In the genomic region with DNA sequence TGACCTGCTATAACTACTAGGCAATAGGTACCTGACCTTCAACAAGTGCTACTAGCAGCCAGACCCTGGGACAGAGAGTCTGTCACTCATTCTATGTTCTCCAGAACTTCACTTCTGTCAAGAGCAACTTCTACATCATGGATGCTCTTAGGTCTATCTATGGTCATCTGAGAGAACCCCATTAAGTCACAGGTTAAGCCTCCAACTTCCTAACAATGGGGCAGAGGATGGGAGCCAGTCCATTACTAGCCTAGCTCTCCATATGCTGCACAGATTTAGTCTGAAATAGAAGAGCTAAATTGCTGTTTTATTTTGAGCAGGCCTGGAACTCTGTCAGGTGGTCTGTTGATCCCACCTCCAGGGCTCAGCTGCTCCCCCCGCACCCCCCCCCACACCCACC, we compare ENCODE assay signal across 13 mouse cellular contexts. TPM values are rescaled to one million over a fixed set of nuclear protein-coding genes. Genes with fewer than 3 reads are reported as not detected.
DNase-seq lines count a peak whose midpoint lies in the region; ATAC-seq and TF ChIP-seq lines count a peak whose summit lies in the region.
"Had no signal": no experiment of that assay in that cellular context is flagged by ENCODE, and none has a peak within 500 bp of the region (broad histone marks: within the 10 kb centered on the region; RNA-seq: fewer than 3 reads in every experiment).

No protein-coding gene starts in this region.

- TF ChIP-seq POLR2A in CH12.LX (IDR thresholded peaks at IDR 0.05; ENCODE audit: low read depth, low read length), result no peak

- no peak for TF ChIP-seq CTCF in CH12.LX (conservative IDR thresholded peaks at IDR 0.05 in 1 of 2, IDR thresholded peaks at IDR 0.05 in 1 of 2; ENCODE audit: low read depth in 2 of 2, low read length in 2 of 2)

- peak overlapping the region; percentile 83 for H3K4me2 ChIP-seq in CH12.LX (ENCODE audit: insufficient read depth, low read depth, poor library complexity, severe bottlenecking)
- H3K4me2 ChIP-seq in embryonic facial prominence, embryonic 12.5 days (replicated peaks), result peak overlapping the region; percentile 91; the same call in 1 of the 2 replicates
- H3K4me2 ChIP-seq in hindbrain, embryonic 13.5 days, result peak overlapping the region; percentile 75
- H3K4me2 ChIP-seq in midbrain, embryonic 14.5 days (ENCODE audit: low read length), result peak overlapping the region; percentile 68
- H3K4me2 ChIP-seq: heart, embryonic 11.5 days had no signal

- 86% methylated on average over 1 of the region's 1 CpGs for WGBS in embryonic facial prominence, embryonic 12.5 days
- 22% methylated on average over 1 of the region's 1 CpGs for WGBS in hindbrain, embryonic 13.5 days
- 0% methylated on average over 1 of the region's 1 CpGs for WGBS in midbrain, embryonic 14.5 days

- intact Hi-C loops in left cerebral cortex, postnatal 14 days (cut with DNase I), result loop anchor here (5.0 kb wide), 1 partner anchor 367 kb away; no protein-coding TSS in a partner anchor

- H3K36me3 ChIP-seq in CH12.LX (replicated peaks in 1 of 2; ENCODE audit: control insufficient read depth in 1 of 2, insufficient read depth in 1 of 2, low read length in 1 of 2), result peaks cover 0 to 40% of the 10 kb centered on the region in 2 experiments
- H3K36me3 ChIP-seq in embryonic facial prominence, embryonic 12.5 days, result no peaks in the 10 kb centered on the region
- H3K36me3 ChIP-seq in hindbrain, embryonic 13.5 days, result no peaks in the 10 kb centered on the region
- H3K36me3 ChIP-seq in midbrain, embryonic 14.5 days (ENCODE audit: control insufficient read depth, insufficient read depth, low read length), result 0 out of 2 replicates have a peak, but pooled peaks cover 4% of the 10 kb centered on the region
- H3K36me3 ChIP-seq: liver, embryonic 15.5 days had no signal

- no peak for ATAC-seq in embryonic facial prominence, embryonic 12.5 days (ENCODE audit: insufficient number of reproducible peaks, insufficient read depth, low FRiP score, low TSS enrichment)
- no peak for ATAC-seq in hindbrain, embryonic 13.5 days (ENCODE audit: low FRiP score)
- no peak for ATAC-seq in midbrain, embryonic 14.5 days (ENCODE audit: low FRiP score, low TSS enrichment)

- no peak for DNase-seq in CH12.LX (ENCODE audit: extremely low read depth)
- DNase-seq in midbrain, embryonic 14.5 days, result no peak
- DNase-seq in embryo, embryonic 9.5 days (ENCODE audit: extremely low spot score), result no peak
- no peak for DNase-seq in right cerebral cortex, postnatal 36 days (ENCODE audit: low spot score in 2 of 2)
- DNase-seq in adrenal gland, postnatal 25 days, result no peak
- no peak for DNase-seq in left cerebral cortex, postnatal 14 days (ENCODE audit: low spot score in 2 of 2)
- DNase-seq: cerebellum, postnatal 25 days; kidney, adult 2 months; thymus, adult 2 months had no signal

- dilution Hi-C loops in CH12.LX (cut with MboI; ENCODE audit: extremely low pct_ligation_motif_present, extremely low pct_unique_long_range_greater_than_20kb, low sequenced_read_pairs), result no loop called here

- in situ Hi-C loops in CH12.LX (cut with MboI; ENCODE audit: low pct_ligation_motif_present, low pct_unique_long_range_greater_than_20kb, low sequenced_read_pairs), result loop anchor here (5.0 to 25.0 kb wide), 3 partner anchors 67 to 487 kb away; no protein-coding TSS in a partner anchor

- peaks cover 23% of the 10 kb centered on the region for H3K79me2 ChIP-seq in CH12.LX (replicated peaks; ENCODE audit: control insufficient read depth, extremely low read depth, insufficient read depth, poor library complexity, severe bottlenecking)

- no peak overlapping the region for H3K27ac ChIP-seq in CH12.LX (ENCODE audit: insufficient read depth, low read depth)
- no peak overlapping the region for H3K27ac ChIP-seq in embryonic facial prominence, embryonic 12.5 days
- peak overlapping the region; percentile 97 for H3K27ac ChIP-seq in hindbrain, embryonic 13.5 days
- H3K27ac ChIP-seq in midbrain, embryonic 14.5 days (replicated peaks; ENCODE audit: low read depth, low read length), result 0 out of 2 replicates have a peak overlapping the region, but pooled peaks have one; percentile 17
- H3K27ac ChIP-seq: liver, embryonic 15.5 days had no signal

- TF ChIP-seq EP300 in CH12.LX (IDR thresholded peaks at IDR 0.05; ENCODE audit: low read length), result no peak

- peaks cover 7 to 53% of the 10 kb centered on the region in 2 experiments for H3K4me1 ChIP-seq in CH12.LX (ENCODE audit: control insufficient read depth in 1 of 2, insufficient read depth in 2 of 2)
- H3K4me1 ChIP-seq in embryonic facial prominence, embryonic 12.5 days, result peaks cover 7% of the 10 kb centered on the region; the same call in 1 of the 2 replicates
- H3K4me1 ChIP-seq in hindbrain, embryonic 13.5 days (replicated peaks), result peaks cover 55% of the 10 kb centered on the region
- peaks cover 34% of the 10 kb centered on the region for H3K4me1 ChIP-seq in midbrain, embryonic 14.5 days (ENCODE audit: control insufficient read depth, insufficient read depth, low read length)

- H3K27me3 ChIP-seq in CH12.LX (replicated peaks), result no peaks in the 10 kb centered on the region
- H3K27me3 ChIP-seq in embryonic facial prominence, embryonic 12.5 days, result 0 out of 2 replicates have a peak, but pooled peaks cover 10% of the 10 kb centered on the region
- H3K27me3 ChIP-seq in hindbrain, embryonic 13.5 days, result no peaks in the 10 kb centered on the region
- no peaks in the 10 kb centered on the region for H3K27me3 ChIP-seq in midbrain, embryonic 14.5 days (ENCODE audit: control insufficient read depth, insufficient read depth, low read length)

- H3K9ac ChIP-seq in CH12.LX (ENCODE audit: insufficient read depth, low read depth), result 0 out of 2 replicates have a peak overlapping the region, but pooled peaks have one; percentile 80
- H3K9ac ChIP-seq in embryonic facial prominence, embryonic 12.5 days, result no peak overlapping the region
- peak overlapping the region; percentile 99 for H3K9ac ChIP-seq in hindbrain, embryonic 13.5 days
- no peak overlapping the region; the same call in 1 of the 2 replicates for H3K9ac ChIP-seq in midbrain, embryonic 14.5 days (replicated peaks; ENCODE audit: low read length)
- H3K9ac ChIP-seq: liver, embryonic 15.5 days had no signal

- H3K4me3 ChIP-seq in CH12.LX (replicated peaks in 1 of 3; ENCODE audit: low read depth in 2 of 3, low read length in 2 of 3, poor library complexity in 1 of 3), result peak overlapping the region in 2 of 3 experiments; percentile 13 to 96
- H3K4me3 ChIP-seq in embryonic facial prominence, embryonic 12.5 days, result 0 out of 2 replicates have a peak overlapping the region, but pooled peaks have one; percentile 71
- H3K4me3 ChIP-seq in hindbrain, embryonic 13.5 days, result peak overlapping the region; percentile 95
- peak overlapping the region; percentile 93 for H3K4me3 ChIP-seq in midbrain, embryonic 14.5 days (replicated peaks; ENCODE audit: low read depth, low read length)
- H3K4me3 ChIP-seq: liver, embryonic 15.5 days had no signal

- no peaks in the 10 kb centered on the region for H3K9me3 ChIP-seq in CH12.LX (replicated peaks; ENCODE audit: low read length)
- H3K9me3 ChIP-seq in embryonic facial prominence, embryonic 12.5 days, result no peaks in the 10 kb centered on the region
- no peaks in the 10 kb centered on the region for H3K9me3 ChIP-seq in hindbrain, embryonic 13.5 days
- no peaks in the 10 kb centered on the region for H3K9me3 ChIP-seq in midbrain, embryonic 14.5 days (ENCODE audit: control insufficient read depth, low read length)
- H3K9me3 ChIP-seq: liver, embryonic 15.5 days had no signal

- no peak for TF ChIP-seq RAD21 in CH12.LX (IDR thresholded peaks at IDR 0.05; ENCODE audit: low read depth, low read length)

TF ChIP-seq in CH12.LX, 34 proteins besides CTCF, POLR2A, EP300 and RAD21:
- TF ChIP-seq USF1 (IDR thresholded peaks at IDR 0.05; ENCODE audit: low read depth, low read length) (peak; percentile 8), JUND (conservative IDR thresholded peaks at IDR 0.05; ENCODE audit: low read depth, low read length) (no peak)

RNA-seq across cellular contexts. Expression of gene Dtx4, which starts 2.3 kb away (rescaled TPM):
- 19.2 and 21.2 TPM in 2 replicates for total RNA-seq in CH12.LX (2012; rRNA removed)
- 15.6 and 16.4 TPM in 2 replicates for total RNA-seq in CH12.LX (2014; rRNA removed)
- 28.7 and 30.5 TPM in 2 replicates for polyA plus RNA-seq in CH12.LX (2012; ENCODE audit: insufficient read length, low read depth)
- polyA plus RNA-seq in embryonic facial prominence, embryonic 12.5 days (2016; fragmentation: Nextera tagmentation; extraction: Ambion mirVana), result 10.9 and 13.2 TPM in 2 replicates
- 34.8 and 36.8 TPM in 2 replicates for polyA plus RNA-seq in hindbrain, embryonic 13.5 days (2015; fragmentation: Nextera tagmentation; extraction: Ambion mirVana)
- polyA plus RNA-seq in midbrain, embryonic 14.5 days (2014; fragmentation: Nextera tagmentation; extraction: Ambion mirVana), result 35.7 and 46.0 TPM in 2 replicates
- total RNA-seq in adrenal gland, postnatal 25 days (2021), result 14.9 and 15.1 TPM in 2 replicates
- total RNA-seq in left cerebral cortex, postnatal 14 days (2021), result 10 to 100 TPM; 46.5 to 52.1 TPM

RNA-seq across cellular contexts. Expression of gene Mpeg1, which starts 38.4 kb away (rescaled TPM):
- total RNA-seq in CH12.LX (2012; rRNA removed), result 43.8 and 53.6 TPM in 2 replicates
- total RNA-seq in CH12.LX (2014; rRNA removed), result 67.0 and 68.0 TPM in 2 replicates
- polyA plus RNA-seq in CH12.LX (2012; ENCODE audit: insufficient read length, low read depth), result 241 and 270 TPM in 2 replicates
- 0.41 and 0.49 TPM in 2 replicates for polyA plus RNA-seq in embryonic facial prominence, embryonic 12.5 days (2016; fragmentation: Nextera tagmentation; extraction: Ambion mirVana)
- polyA plus RNA-seq in hindbrain, embryonic 13.5 days (2015; fragmentation: Nextera tagmentation; extraction: Ambion mirVana), result 0.47 and 0.78 TPM in 2 replicates
- polyA plus RNA-seq in midbrain, embryonic 14.5 days (2014; fragmentation: Nextera tagmentation; extraction: Ambion mirVana), result 1.00 and 1.1 TPM in 2 replicates
- 12.4 and 16.5 TPM in 2 replicates for total RNA-seq in adrenal gland, postnatal 25 days (2021)
- total RNA-seq in left cerebral cortex, postnatal 14 days (2021), result 1 to 10 TPM; 5.0 to 6.2 TPM

RNA-seq across cellular contexts. Expression of gene Fam111a, which starts 46.6 kb away (rescaled TPM):
- 47.6 and 53.6 TPM in 2 replicates for total RNA-seq in CH12.LX (2012; rRNA removed)
- total RNA-seq in CH12.LX (2014; rRNA removed), result 92.6 and 110 TPM in 2 replicates
- 102 and 103 TPM in 2 replicates for polyA plus RNA-seq in CH12.LX (2012; ENCODE audit: insufficient read length, low read depth)
- 21.6 and 23.4 TPM in 2 replicates for polyA plus RNA-seq in embryonic facial prominence, embryonic 12.5 days (2016; fragmentation: Nextera tagmentation; extraction: Ambion mirVana)
- 7.8 and 8.0 TPM in 2 replicates for polyA plus RNA-seq in hindbrain, embryonic 13.5 days (2015; fragmentation: Nextera tagmentation; extraction: Ambion mirVana)
- 4.5 and 8.3 TPM in 2 replicates for polyA plus RNA-seq in midbrain, embryonic 14.5 days (2014; fragmentation: Nextera tagmentation; extraction: Ambion mirVana)
- 6.3 and 6.7 TPM in 2 replicates for total RNA-seq in adrenal gland, postnatal 25 days (2021)
- total RNA-seq in left cerebral cortex, postnatal 14 days (2021), result 1 to 10 TPM; 1.9 to 2.7 TPM

Comparison
In these comparisons a context has a peak if more than half of its experiments do, and no peak if none do; other contexts are left out.
1. H3K27ac ChIP-seq: peak in hindbrain, embryonic 13.5 days (single experiment) and midbrain, embryonic 14.5 days (single experiment); none in CH12.LX (single experiment) and embryonic facial prominence, embryonic 12.5 days (single experiment).
2. H3K9ac ChIP-seq: peak in CH12.LX (single experiment) and hindbrain, embryonic 13.5 days (single experiment); none in embryonic facial prominence, embryonic 12.5 days (single experiment) and midbrain, embryonic 14.5 days (single experiment).
3. RNA of gene Mpeg1, which starts 38.4 kb away (polyA plus RNA-seq): 241 to 270 TPM in CH12.LX; 1.00 to 1.1 TPM in midbrain, embryonic 14.5 days, 0.47 to 0.78 TPM in hindbrain, embryonic 13.5 days and 0.41 to 0.49 TPM in embryonic facial prominence, embryonic 12.5 days; every median in the first group is over 100 times any median in the second.
4. Peak in every context shown above with its lines, with median percentiles within 50 percentile points of each other: H3K4me2 ChIP-seq and H3K4me3 ChIP-seq.